Mouse (Mus musculus) lung, postnatal 10 days (tissue): Measurements from ENCODE around the gene Tmem50a.
"Not testable (repeated sequence)": the region's sequence is repeated elsewhere in the genome, so short reads cannot be mapped to it uniquely, and the experiment has no call there.

Experiments used
- DNase-seq: peaks from one replicate; pipeline ENCODE4 v3.0.0; 2021

The Tmem50a gene

DNA sequence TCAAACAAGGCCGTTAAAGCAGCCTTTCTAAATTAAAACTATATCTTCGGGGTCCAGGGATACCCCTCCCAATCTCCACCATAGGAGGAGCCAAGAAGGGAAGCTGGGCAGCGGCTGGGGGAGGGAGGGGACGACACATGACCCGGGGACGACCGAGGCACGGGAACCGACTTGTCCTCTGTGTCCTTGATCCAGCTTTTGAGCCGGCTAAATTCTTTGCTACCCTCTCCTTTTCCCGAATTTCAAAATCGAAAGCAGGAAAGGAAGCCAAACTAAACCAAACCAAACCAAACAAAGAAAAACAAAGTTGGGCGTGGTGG is 8.1 kb upstream of the Tmem50a start:
- DNase-seq: peak; percentile 83

DNA sequence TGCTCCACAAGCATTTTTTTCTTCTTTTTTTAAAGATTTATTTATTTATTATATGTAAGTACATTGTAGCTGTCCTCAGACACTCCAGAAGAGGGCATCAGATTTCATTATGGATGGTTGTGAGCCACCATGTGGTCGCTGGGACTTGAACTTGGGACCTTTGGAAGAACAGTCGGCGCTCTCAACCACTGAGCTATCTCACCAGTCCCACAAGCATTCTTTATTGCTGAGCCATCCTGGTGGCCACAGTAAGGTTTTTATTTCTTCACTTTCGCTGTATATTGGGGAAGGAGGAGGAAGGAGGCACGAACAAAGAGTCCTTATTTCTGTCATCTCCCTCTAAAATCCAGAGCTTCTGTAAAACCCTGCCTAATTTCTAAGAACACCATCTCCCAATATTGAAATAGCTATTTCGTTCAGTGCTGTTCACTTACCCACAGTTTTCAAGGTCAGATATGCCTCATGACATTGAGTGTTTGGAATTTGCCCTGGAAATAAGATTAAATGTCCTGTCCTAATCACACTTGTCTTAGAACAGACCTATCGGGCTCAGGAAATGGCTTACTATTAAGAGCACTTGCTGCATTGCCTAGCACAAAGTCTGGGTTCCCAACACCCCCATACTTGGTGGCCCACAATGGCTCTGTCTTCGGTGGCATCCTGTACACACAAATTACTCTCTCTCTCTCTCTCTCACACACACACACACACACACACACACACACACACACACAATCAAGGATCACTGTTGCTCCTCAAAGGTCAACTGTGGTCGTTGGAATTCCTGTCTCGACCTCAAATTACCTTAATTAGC is 7.5 kb upstream of the Tmem50a start:
- DNase-seq: no peak

DNA sequence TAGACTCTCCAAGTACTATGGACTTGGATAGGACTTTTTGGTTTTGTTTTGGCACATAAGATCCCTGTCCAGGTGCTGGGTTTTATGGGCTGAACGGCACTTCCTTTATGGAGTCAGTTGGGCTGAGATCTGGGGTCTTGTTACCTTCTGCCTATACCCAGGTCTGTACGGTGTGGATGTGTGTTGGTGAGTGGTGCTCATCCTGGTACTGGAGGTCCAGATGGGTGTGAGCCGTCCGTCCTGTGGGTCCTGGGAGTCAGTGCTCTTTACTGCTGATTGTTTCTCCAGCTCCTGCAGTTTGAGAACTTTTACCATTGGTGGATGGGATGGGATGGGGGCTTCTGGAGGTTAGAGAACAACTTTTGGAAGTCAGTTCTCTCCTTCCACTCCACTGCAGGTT is 6.9 kb upstream of the Tmem50a start:
- no peak for DNase-seq

DNA sequence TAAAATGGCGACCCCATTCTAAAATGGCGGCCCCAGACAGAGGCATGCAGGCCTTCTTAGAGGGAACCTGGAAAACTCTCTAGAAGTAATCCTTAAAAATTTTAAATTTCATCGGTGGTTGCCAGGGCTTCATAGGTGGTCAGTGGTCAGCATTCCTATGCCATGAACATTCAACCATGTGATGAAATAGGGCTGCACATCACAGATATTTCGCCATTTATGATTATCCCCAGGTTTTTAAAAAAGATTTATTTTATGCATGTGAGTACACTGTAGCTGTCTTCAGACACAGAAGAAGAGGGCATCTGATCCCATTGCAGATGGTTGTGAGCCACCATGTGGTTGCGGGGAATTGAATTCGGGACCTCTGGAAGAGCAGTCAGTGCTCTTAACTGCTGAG is 5.8 kb upstream of the Tmem50a start:
- no peak for DNase-seq

DNA sequence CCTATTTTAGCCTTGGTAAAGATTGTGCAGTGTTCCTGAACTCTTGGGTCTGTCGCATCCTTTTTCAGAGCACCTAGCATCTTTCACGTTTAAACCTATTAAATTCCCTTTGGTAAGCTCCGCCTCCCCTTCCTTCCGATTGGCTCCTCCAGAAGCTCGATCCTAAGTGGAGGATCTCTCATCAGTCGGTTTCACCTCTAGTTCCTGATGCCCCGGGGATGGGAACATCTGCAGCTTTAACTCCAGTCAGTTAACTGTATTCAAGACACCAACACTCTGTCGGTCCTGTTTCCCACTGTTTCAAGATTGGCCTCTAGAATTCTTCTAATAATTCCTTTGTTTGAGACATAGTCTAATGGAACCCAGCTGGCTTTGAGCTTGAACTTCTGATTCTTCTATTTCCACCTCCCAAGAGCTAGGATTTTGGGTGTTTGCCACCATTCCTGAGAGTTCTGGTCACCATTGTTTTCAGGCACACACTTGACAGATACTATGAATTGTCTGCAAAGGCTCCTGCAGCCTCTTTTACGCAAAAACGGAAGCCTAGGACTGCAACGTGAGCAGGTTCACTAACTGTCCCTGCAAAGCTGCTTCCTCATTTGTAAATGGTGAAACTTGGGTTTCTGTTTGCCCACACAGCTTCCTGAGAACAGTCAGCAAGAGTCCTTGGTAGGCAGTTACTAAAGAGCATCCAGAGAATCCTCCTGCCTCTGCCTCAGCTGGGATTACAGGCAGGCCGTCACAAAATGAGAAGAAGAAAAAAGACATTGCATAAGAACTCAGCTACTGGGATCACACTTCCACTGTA is 5.1 kb upstream of the Tmem50a start:
- DNase-seq: no peak

DNA sequence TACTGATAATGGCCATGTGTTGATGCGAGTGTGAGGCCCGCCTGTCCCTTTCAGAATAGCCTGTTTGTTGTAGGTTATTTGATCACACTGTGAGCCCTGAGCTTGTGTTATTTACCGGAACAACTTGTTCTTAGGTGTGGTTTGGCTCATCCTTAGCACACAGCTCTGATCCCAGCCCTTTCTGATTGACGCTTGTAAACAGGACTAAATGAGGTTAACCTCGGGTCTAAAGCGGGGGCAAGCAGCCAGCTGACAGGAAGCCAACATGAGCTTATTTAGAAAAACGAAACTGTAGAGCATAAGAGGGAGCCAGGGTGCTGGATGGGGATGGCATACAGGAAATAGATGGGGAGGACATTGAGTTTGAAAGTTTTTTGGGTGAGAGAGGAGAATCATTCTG is 3.6 kb upstream of the Tmem50a start:
- DNase-seq: peak; percentile 88

DNA sequence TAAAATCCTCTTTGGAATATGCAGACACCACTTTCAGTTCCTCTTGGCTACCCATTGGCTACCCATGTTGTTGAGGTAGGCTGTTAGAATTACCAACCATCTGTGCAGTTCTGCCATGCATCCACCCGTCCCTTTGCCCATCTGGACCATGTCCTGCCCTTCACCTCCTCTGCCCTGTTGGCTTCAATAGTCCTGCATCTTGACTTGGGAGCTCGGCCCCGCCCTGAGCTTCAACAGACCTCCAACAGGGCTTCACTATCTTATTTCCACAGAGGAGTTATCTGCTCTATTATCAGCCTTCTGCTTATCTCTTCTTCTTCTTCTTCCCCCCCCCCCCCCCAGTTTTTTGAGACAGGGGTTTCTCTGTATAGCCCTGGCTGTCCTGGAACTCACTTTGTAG is 2.4 kb upstream of the Tmem50a start:
- no peak for DNase-seq

DNA sequence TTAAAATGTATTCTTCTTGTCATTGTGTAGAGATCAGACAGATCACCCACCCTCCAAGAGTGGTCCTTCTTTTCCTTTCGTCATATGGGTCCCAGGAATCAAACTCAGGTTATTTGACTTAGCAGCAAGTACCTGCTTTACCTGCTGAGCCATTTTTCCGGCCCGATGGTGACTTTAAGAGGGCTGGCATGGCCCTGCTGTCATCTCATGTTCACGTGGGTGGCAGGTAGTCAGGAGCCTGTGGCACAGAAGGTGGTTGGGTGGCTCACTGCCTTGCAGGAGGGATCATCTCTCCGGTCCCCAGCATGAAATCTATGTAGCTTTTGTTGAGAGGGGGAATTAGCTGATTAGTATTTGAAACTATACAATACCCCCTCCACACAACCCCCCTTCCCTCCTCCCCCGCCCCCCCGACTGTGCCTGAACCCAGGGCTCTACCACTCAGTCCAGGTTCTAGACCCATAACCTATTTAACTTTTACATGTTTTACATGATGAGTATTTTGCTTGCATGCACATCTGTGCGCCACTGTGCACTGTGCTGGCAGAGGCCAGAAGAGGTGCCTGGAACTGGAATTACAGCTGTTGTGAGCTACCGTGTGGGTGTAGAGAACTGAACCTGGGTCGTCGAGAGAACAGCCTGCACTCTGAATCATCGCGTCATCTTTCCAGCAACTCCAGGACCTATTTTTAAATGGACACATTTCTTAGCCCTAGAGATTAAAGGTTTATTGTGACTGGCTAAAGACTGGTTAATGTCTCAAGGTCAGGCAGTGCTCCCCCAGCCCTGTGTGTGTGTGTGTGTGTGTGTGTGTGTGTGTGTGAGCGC is 613 bp upstream of the Tmem50a start:
- DNase-seq: no peak

DNA sequence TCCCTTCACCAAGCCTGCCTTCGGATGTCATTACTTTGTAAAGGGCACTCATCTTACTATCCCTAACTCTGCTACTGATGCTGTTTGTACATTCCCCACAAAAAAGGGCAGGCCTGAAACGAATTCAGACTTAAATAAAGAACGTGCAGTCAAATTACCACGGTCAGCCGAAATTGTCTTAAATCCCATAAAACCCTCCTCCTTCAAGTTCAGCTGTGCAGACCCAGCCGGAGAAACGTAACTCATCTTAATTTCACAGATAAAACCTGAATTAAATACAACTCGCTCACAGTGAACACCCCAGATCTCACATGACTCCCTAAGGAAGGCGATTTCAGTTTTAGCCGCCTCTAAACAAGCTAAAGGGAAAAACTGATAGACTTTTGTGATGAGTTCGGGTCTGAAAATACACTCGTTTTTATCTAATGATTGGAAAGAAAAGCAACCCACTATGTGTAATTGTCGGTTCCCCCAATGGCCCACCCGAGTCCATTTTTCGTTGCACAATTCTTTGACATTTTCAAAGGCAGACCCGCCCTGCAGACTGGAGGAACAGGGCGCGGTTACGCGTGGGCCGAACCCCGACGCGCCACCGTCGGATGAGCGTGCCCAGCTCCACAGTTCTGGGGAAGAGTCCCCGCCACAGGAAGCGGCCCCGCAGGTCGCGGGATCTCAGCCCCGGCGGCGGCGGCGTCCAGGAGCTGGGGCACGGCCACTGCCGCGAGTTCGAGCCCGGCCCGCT is 531 bp downstream of the Tmem50a start:
- DNase-seq: no peak

DNA sequence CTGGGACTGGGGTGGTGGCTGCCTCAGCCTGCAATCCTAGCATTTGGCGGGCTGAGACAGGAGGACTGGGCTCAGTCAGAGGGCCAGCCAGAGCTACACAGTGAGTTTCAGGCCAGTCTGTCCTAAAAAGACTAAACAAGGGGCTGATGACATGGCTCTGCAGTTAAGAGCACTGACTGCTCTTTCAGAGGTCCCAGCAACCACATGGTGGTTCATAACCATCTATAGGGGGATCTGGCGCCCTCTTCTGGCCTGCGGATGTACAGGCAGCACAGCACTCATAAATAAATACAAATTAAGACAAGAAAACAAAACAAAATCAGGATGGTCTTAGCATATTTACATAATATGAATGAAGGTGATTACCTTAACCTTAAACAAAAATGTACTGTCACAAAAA is 1.4 kb downstream of the Tmem50a start:
- peak; percentile 83 for DNase-seq

DNA sequence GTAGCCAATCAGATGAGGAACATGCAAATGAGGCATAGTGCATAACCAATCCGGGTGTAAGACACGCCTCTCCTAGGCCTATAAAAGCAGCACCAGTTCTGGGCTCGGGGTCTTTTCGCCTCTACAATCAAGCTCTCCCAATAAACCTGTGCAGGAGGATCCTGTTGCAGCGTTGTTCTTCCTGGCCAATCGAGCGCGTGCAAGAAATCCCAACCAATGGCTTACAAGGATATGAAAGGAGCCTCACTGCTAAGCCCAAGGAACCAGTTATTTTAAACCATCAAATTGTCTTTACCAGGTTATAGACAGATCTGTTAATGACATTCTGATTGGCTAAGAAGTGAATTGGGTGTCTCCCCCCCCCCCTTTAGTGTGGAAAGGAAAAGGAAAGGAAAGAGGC is 3.4 kb downstream of the Tmem50a start:
- not testable (repeated sequence) for DNase-seq

DNA sequence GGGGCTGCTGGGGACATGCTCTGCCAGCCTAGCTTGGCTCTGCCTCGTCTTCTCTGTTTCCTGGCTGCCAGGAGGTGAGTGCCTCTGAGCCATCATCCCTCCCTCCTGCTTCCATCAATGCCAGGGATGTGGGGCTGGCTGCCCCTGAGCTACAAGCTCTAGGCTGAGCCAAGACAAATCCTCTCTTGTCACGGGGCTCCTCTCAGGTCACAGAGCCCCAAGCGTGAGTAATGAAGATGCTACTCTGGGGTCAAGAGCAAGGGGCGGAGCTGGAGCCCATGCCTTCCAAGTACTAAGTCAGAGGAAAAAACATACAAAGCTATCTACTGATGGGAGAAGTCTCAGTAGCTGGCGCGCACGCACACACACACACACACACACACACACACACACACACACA is 11.8 kb downstream of the Tmem50a start:
- no peak for DNase-seq

DNA sequence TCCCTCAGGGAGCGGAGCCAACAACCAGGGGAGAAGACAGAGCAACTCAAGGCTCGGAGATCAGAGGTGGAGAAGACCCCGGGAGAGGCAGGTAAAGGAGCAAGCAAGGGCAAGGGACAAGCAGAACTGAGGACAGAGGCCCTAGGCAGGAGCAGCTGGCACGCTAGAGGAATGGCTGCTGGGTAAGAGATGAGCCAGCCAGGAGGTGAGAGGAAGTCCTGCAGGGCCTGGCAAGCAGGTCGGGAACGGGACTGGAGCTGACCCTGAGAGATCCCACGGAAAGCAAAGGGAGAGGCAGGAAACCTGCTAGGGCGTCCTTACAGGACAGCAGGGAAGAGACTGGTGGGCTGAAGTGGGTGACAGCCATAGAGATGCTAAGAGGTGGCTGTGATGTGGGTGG is 13.7 kb downstream of the Tmem50a start:
- DNase-seq: no peak

DNA sequence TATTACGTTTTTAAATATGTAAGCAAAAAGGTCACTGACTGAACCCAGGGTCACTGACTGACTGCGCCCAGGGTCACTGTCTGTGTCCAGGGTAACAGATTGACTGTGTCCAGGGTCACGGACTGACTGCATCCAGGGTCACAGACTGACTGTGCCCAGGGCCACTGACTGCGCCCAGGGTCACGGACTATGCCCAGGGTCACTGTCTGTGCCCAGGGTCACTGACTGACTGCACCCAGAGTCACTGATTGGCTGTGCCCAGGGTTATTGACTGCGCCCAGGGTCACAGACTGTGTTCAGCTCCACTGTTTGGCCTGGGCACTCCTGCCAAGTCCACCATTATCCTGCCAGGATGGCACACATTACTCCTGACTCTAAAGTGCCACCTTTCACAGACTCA is 17.6 kb downstream of the Tmem50a start:
- DNase-seq: no peak

DNA sequence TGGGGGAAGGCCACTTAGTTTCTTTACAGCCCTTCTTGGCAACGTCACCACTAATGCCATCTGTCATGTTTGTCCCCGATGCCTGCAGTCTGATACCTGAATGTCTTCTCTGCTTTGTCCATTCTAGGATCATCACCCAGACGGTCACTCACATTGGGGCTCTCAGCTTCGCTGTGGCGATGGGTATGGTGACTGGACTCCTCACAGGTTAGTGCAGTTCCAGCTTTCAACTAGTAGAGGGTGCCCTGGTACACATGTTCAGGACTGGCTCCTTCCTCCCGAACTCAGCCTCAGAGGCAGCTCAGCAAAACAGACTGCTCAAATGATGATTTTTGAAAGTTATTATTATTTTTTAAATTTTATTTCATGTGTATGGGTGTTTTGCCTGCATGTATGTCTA is 22.7 kb downstream of the Tmem50a start:
- DNase-seq: peak; percentile 76

DNA sequence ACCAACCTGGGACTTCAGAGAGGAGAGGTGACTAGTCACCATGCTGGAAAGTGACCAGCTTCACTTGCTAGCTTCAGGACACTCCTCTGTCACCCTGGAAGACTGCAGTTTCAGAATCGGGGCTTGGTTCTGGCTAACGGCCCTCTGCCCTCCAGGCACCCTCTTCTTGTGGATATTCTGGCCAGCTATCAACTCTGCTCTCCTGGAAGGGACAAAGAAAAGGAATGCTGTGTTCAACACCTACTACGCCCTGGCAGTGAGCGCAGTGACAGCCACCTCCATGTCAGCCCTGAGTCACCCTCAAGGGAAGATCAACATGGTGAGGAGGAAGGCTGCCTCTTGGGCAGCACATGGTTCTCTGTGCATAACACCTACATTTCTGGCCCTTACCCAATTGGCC is 30.5 kb downstream of the Tmem50a start:
- DNase-seq: no peak

DNA sequence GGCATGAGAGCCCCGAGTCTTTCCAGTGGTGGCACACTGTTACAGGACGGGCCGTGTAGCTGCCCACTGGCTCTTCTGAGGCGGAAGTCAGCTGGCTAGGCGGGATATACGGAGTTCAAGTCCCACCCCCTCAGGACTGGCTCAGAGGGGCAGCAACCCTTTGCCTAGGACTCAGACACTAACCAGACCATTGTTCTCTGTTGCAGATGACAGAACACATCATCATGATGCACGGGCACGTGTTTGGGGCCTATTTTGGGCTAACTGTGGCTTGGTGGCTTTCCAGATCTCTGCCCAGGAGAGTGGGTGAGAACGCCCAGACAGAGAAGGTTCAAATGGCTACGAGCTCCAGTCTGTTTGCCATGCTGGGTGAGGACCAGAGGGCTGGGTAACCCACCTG is 31.0 kb downstream of the Tmem50a start:
- no peak for DNase-seq

DNA sequence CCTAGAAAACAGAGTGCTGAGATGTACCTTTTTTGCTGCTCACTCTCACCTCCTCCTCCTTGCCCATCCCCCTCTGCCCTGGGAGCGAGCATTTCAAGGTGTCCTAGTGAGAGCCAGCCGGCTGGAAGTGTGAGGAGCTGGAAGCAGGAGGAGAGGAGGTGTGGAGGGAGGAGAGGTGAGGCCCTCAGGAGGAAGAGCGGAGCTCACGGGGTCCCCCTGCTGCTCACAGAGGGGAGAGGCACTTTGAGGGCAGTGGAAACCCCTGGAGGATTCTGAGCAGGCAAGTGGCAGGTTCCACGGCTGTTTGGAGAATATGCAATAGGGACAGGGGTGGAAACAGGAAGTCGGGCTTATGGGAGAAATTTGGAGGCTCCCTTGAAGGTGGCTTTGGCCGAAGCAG is 31.6 kb downstream of the Tmem50a start:
- peak; percentile 56 for DNase-seq

DNA sequence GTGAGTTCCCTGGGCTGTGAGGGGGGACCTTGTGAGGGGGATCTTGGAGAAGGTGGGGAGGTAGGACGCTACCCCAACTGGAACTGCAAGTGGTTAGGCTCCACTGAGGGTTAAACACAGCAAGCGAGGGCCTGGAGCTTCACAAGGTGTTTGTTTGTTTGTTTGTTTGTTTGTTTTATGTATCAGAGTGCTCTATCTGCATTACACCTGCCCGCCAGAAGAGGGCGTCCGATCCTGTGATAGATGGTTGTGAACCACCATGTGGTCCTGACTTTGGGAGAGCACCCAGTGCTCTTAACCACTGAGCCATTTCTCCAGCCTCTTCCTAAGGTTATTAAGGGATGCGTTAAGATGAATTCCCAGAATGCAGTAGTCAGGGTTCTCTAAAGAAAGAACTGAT is 34.8 kb downstream of the Tmem50a start:
- DNase-seq: peak; percentile 26

DNA sequence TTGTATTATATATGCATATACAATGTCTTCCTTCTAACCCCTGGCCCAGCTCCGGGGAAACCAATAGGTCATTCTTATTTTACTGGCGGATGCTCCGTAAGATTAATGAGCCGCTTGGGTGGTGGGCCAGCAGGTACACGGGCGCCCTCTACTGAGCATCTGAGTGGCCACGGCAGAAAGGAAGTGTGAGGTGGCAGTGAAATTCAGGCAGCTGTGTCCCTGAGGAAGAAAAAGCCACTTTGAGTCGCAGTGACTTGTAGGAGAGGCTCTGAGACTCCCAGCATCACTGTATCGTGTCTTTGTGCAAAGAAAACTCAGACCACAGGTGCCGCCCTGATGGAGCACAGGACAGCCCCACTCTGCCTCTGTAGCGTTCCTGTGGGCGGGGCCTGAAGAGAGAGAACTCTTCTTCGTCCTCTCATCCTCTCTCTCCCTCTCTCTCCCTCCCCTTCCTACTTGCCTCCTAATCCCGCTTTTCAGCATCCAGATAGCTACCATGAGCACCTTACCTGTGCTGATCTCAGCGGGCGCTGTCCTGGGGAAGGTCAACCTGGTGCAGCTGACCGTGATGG is 35.3 kb downstream of the Tmem50a start:
- DNase-seq: peak; percentile 85

DNA sequence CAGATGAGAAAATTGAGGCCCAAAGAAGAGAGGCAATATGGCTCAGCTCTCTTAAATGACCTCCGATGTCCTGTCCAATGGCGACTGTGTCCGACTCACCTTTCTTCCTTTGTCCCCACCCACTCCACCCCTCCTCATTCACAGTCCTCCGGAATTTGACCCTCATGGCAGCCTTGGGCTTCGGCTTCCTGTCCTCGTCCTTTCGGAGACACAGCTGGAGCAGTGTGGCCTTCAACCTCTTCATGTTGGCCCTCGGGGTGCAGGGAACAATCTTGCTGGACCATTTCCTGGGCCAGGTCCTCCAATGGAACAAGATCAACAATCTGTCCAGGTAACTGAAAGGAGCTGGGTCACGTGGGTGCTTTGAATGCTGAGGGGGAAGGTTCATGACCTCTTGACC is 38.7 kb downstream of the Tmem50a start:
- no peak for DNase-seq

DNA sequence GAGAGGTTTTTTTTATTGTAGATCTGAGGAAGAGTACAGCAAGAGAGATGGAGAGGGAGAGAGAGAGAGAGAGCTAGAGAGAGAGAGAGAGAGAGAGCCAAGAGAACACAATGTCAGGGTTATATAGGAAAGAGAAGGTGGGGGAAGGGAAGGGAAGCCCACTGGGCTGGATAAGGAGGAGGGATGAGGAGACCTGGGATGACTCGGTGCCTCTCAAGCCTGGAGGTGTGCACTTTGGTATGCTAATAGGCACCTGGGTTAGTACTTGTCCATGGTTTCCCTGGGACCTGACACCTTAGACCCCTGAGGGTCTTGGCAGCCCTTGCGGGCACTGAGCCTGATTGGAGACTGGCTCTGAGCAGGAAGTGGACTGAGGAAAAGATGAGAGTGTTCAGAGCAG is 42.9 kb downstream of the Tmem50a start:
- no peak for DNase-seq

DNA sequence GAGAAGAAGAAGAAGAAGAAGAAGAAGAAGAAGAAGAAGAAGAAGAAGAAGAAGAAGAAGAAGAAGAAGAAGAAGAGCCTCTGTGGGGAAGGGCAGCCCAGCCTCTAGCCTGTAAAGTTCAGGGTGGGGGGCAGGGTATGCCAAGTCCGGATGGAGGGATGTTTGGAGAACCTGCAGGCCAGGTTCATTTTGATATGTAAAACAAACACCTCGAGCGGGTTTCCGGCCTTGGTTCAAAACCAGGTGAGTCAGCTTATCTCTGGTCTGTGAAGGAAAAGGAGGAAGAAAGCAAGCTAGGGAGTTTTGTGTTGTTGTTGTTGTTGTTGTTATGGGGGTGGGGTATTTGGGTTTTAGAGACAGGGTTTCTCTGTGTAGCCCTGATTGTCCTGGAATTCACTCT is 43.3 kb downstream of the Tmem50a start:
- DNase-seq: no peak
